In genomic region chr12:112096051-112096732, GRCm38 (mm10) we compare ENCODE assay signal across 7 mouse cellular contexts. TPM values are rescaled to one million over a fixed set of nuclear protein-coding genes. Genes with fewer than 3 reads are reported as not detected.
DNase-seq lines count a peak whose midpoint lies in the region; ATAC-seq lines count a peak whose summit lies in the region.

No protein-coding gene starts in this region.

- DNase-seq in right cerebral cortex, adult 18-20 months, result peak; percentile 85
- no peak for DNase-seq in right cerebral cortex, postnatal 10 days (ENCODE audit: low spot score in 2 of 2)
- peak; percentile 77 for DNase-seq in heart, adult 8-10 months (ENCODE audit: low spot score)
- DNase-seq in left cerebral cortex, adult 9 months (ENCODE audit: low spot score in 2 of 2), result peak; percentile 33 to 73
- DNase-seq in cerebellum, postnatal 4 days (ENCODE audit: low spot score in 2 of 2), result no peak
- no peak for DNase-seq in cerebellum, postnatal 36 days

- no peak for ATAC-seq in cerebellum, adult (ENCODE audit: insufficient number of reproducible peaks, low FRiP score, low TSS enrichment)

RNA-seq across cellular contexts. Expression of gene Aspg, which starts 10.3 kb away (rescaled TPM):
- under 1 TPM in 2 of 4 experiments, not detected in 2; 0.44 to 0.62 TPM for total RNA-seq in heart, adult 8-10 months (2022)

RNA-seq across cellular contexts. Expression of gene Kif26a, which starts 49.8 kb away (rescaled TPM):
- 10 to 100 TPM in 3 of 4 experiments, 1 to 10 TPM in 1; 9.2 to 13.4 (median 12.3) TPM for total RNA-seq in heart, adult 8-10 months (2022)

Comparison
In these comparisons a context has a peak if more than half of its experiments do, and no peak if none do; other contexts are left out.
1. DNase-seq: peak in right cerebral cortex, adult 18-20 months (single experiment), heart, adult 8-10 months (single experiment) and left cerebral cortex, adult 9 months (2 of 2); none in right cerebral cortex, postnatal 10 days (0 of 2), cerebellum, postnatal 4 days (0 of 2) and cerebellum, postnatal 36 days (0 of 2).